Mouse (Mus musculus): ENCODE measurements around the gene Pitpnm3.

The Pitpnm3 gene

GRCm38 (mm10) chr11:72136231-72136982 is 829 bp upstream of the Pitpnm3 start:
- no peak for DNase-seq (ENCODE audit: extremely low spot score, low read depth, low spot score)

- no peak for DNase-seq (ENCODE audit: extremely low spot score, low read depth, low spot score)
Observed at GRCm38 (mm10) chr11:72134536-72135382, 819 bp downstream of the Pitpnm3 start.

- DNase-seq (ENCODE audit: extremely low spot score, low read depth, low spot score), result no peak
Observed at GRCm38 (mm10) chr11:72133075-72133474, 2.5 kb downstream of the Pitpnm3 start.

- no peak for DNase-seq (ENCODE audit: extremely low spot score, low read depth, low spot score)
Observed at GRCm38 (mm10) chr11:72132266-72132665, 3.3 kb downstream of the Pitpnm3 start.

- DNase-seq (ENCODE audit: extremely low spot score, low read depth, low spot score), result no peak
Observed at GRCm38 (mm10) chr11:72131697-72132096, 3.9 kb downstream of the Pitpnm3 start.

- DNase-seq (ENCODE audit: extremely low spot score, low read depth, low spot score), result no peak
Observed at GRCm38 (mm10) chr11:72130905-72131304, 4.7 kb downstream of the Pitpnm3 start.

GRCm38 (mm10) chr11:72130472-72130871 is 5.1 kb downstream of the Pitpnm3 start:
- no peak for DNase-seq (ENCODE audit: extremely low spot score, low read depth, low spot score)

GRCm38 (mm10) chr11:72130021-72130420 is 5.6 kb downstream of the Pitpnm3 start:
- no peak for DNase-seq (ENCODE audit: extremely low spot score, low read depth, low spot score)

- DNase-seq (ENCODE audit: extremely low spot score, low read depth, low spot score), result no peak
Observed at GRCm38 (mm10) chr11:72129032-72129894, 6.3 kb downstream of the Pitpnm3 start.

- no peak for DNase-seq (ENCODE audit: extremely low spot score, low read depth, low spot score)
Observed at GRCm38 (mm10) chr11:72127450-72128189, 8.0 kb downstream of the Pitpnm3 start.

GRCm38 (mm10) chr11:72125781-72126180 is 9.8 kb downstream of the Pitpnm3 start:
- DNase-seq (ENCODE audit: extremely low spot score, low read depth, low spot score), result no peak

- DNase-seq (ENCODE audit: extremely low spot score, low read depth, low spot score), result no peak
Observed at GRCm38 (mm10) chr11:72123531-72123930, 12.0 kb downstream of the Pitpnm3 start.

GRCm38 (mm10) chr11:72120354-72120753 is 15.2 kb downstream of the Pitpnm3 start:
- DNase-seq (ENCODE audit: extremely low spot score, low read depth, low spot score), result no peak

- no peak for DNase-seq (ENCODE audit: extremely low spot score, low read depth, low spot score)
Observed at GRCm38 (mm10) chr11:72118630-72119029, 16.9 kb downstream of the Pitpnm3 start.

- no peak for DNase-seq (ENCODE audit: extremely low spot score, low read depth, low spot score)
Observed at GRCm38 (mm10) chr11:72113296-72113695, 22.3 kb downstream of the Pitpnm3 start.

GRCm38 (mm10) chr11:72110726-72111125 is 24.9 kb downstream of the Pitpnm3 start:
- no peak for DNase-seq (ENCODE audit: extremely low spot score, low read depth, low spot score)

- DNase-seq (ENCODE audit: extremely low spot score, low read depth, low spot score), result no peak
Observed at GRCm38 (mm10) chr11:72104223-72104622, 31.4 kb downstream of the Pitpnm3 start.

- no peak for DNase-seq (ENCODE audit: extremely low spot score, low read depth, low spot score)
Observed at GRCm38 (mm10) chr11:72103530-72103929, 32.0 kb downstream of the Pitpnm3 start.

GRCm38 (mm10) chr11:72100996-72101395 is 34.6 kb downstream of the Pitpnm3 start:
- DNase-seq (ENCODE audit: extremely low spot score, low read depth, low spot score), result no peak

- DNase-seq (ENCODE audit: extremely low spot score, low read depth, low spot score), result no peak
Observed at GRCm38 (mm10) chr11:72099181-72099580, 36.4 kb downstream of the Pitpnm3 start.

All from hindlimb bud, embryonic 11.5 days (tissue).